Mouse (Mus musculus) hindbrain, embryonic 14.5 days (tissue): ENCODE measurements around the gene Slc9a1. TPM values are rescaled to one million over a fixed set of nuclear protein-coding genes. Genes with fewer than 3 reads are reported as not detected.

Experiments used
- ATAC-seq: fragments of 200-750 bp; cut with Nextera tagmentation; 2 replicates; pipeline ENCODE4 v1.8.0; 2017; ENCODE audit warnings: moderate number of reproducible peaks, mild to moderate bottlenecking, moderate TSS enrichment, moderate library complexity; ENCODE audit not compliant: low FRiP score
- DNase-seq: peaks from one replicate; pipeline ENCODE4 v3.0.0-alpha.2; 2015; ENCODE audit warnings: low spot score
- H3K27ac ChIP-seq: fragments of 300-500 bp; sonication (generic); 2 replicates; pipeline ENCODE4 v1.5.1; 2014; ENCODE audit warnings: mild to moderate bottlenecking, moderate library complexity
- H3K27me3 ChIP-seq: fragments of 300-500 bp; sonication (generic); 2 replicates; pipeline ENCODE4 v1.6.1; 2014; ENCODE audit warnings: mild to moderate bottlenecking, low read length, mixed read lengths; ENCODE audit not compliant: control insufficient read depth, insufficient read depth
- H3K36me3 ChIP-seq: fragments of 300-500 bp; sonication (generic); replicated peaks from 2 replicates; pipeline ENCODE4 v1.6.1; 2014; ENCODE audit not compliant: control insufficient read depth, insufficient read depth
- H3K4me1 ChIP-seq: fragments of 300-500 bp; sonication (generic); replicated peaks from 2 replicates; pipeline ENCODE4 v1.6.1; 2014; ENCODE audit warnings: antibody characterized with exemption, low read length, mixed read lengths; ENCODE audit not compliant: control insufficient read depth, insufficient read depth
- H3K4me2 ChIP-seq: fragments of 300-500 bp; sonication (generic); replicated peaks from 2 replicates; pipeline ENCODE4 v1.6.1; 2014; ENCODE audit warnings: mild to moderate bottlenecking, moderate library complexity
- H3K4me3 ChIP-seq: fragments of 300-500 bp; sonication (generic); replicated peaks from 2 replicates; pipeline ENCODE4 v1.5.1; 2014; ENCODE audit warnings: mild to moderate bottlenecking, low read length
- H3K9ac ChIP-seq: fragments of 300-500 bp; sonication (generic); 2 replicates; pipeline ENCODE4 v1.6.1; 2014
- H3K9me3 ChIP-seq: fragments of 300-500 bp; sonication (generic); 2 replicates; pipeline ENCODE4 v1.6.1; 2016; ENCODE audit warnings: low read length; ENCODE audit not compliant: control insufficient read depth
- WGBS: fragments of 180-500 bp; shearing (Covaris S2); extraction: QIAGEN DNeasy Blood & Tissue Kit; methylation state at CpG from one replicate; pipeline ENCODE4 v1.1.7; 2014; 5-methylcytosine and 5-hydroxymethylcytosine counted together
- polyA plus RNA-seq: library from polyadenylated mRNA; unstranded; fragments of >200 nt; fragmentation: Nextera tagmentation; extraction: Ambion mirVana; gene quantifications from 2 replicates; pipeline ENCODE4 v1.2.1, GENCODE M21; 2014

The Slc9a1 gene
- 8.5 and 9.0 TPM in 2 replicates for polyA plus RNA-seq

DNA sequence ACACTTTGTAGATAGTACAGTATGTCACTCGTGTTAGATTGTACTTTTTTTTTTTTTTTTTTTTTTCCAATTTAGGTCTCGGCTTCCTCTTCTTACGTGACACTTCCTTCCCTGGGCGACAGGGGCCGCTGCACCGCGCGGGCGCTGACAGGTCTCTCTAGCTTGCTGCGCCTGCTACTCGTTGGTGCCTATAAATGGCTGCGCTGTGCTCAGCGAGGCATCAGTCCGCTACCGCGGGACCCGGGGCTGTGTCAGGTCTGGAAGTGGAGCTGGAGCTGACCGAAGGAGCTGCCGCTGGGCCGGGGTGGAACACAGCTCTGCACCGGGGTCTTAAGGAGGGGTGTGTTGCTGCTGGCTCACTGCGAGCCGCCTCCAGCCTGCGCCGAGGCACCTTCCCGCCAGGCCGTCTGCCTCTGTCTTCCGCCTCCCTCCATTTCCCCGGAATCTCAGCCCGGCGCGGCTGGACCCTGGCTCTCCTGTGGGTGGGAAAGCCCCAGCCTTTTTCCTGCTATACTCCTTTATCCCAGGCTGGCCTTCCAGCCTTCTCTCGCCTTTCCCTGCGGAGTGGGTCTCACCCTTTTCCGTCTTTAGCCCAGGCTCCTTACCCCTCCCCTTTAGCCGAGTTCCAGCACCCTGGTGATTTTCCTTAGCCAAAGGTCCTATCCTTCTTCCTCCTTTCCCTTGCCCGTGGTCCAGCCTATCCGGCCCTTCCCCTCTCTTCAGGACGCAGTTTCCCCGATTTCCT, at the start of gene Slc9a1:
Gene Slc9a1 (plus strand): TSS at position 154 of the 745 bp plus-strand sequence.
- DNase-seq: peak; percentile 96
- peak; percentile 97 for ATAC-seq
- H3K4me3 ChIP-seq: peak within 1 kb of the TSS; percentile 69
- peak within 1 kb of the TSS; percentile 88 for H3K9ac ChIP-seq
- peak within 1 kb of the TSS; percentile 85 for H3K27ac ChIP-seq
- no peaks in the 10 kb centered on the region for H3K27me3 ChIP-seq
- WGBS: under 1% methylated on average over 40 of the region's 40 CpGs
- no peaks in the 10 kb centered on the region for H3K36me3 ChIP-seq
- peak within 1 kb of the TSS; percentile 74 for H3K4me2 ChIP-seq
- H3K9me3 ChIP-seq: no peaks in the 10 kb centered on the region
- H3K4me1 ChIP-seq: peaks cover 42% of the 10 kb centered on the region

DNA sequence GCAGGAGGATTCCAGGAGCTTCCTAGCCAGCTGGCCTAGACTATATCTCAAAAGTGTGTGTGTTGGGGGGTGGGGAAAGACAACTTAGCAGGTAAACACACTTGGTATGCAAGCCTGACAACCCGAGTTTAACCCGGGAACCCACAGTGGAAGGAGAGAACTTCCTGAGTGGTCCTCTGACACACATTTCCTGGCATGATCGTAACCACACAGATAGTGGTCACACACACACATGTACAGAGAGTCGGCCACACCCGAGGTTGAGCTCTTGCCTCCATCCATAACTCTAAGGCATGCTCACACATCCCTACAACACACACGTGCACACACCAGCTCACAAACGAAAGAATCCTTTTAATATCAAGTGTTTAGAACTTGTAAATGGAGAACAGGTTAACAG, 41.4 kb upstream of the Slc9a1 start:
- H3K9ac ChIP-seq: no peak overlapping the region

DNA sequence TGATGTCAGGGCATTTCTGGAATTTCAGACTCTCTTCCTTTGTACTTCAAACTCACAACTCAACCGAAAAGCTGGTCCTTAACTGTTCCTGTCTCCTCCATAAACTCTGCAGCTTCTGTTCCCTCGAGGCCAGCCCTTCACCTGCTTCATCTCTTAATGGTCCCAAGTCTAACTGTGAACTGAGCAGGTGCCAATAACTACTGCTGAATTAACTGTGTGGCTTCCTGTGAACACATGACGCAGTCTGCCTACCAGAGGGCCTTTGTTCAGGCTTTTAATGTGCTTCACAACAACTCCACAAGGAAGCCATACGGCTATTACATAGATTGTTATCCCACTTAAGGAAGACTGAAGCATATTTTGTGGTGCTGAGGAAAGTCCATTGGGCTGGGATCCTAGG, 39.2 kb upstream of the Slc9a1 start:
- 82% methylated on average over 4 of the region's 4 CpGs for WGBS
- Histone ChIP-seq H3K27ac (no peak overlapping the region), H3K4me1 (no peaks in the 10 kb centered on the region), H3K9ac (no peak overlapping the region), H3K27me3 (no peaks in the 10 kb centered on the region), H3K4me3 (no peak overlapping the region), H3K36me3 (no peaks in the 10 kb centered on the region), H3K9me3 (no peaks in the 10 kb centered on the region), H3K4me2 (no peak overlapping the region)
- DNase-seq: no peak
- ATAC-seq: no peak

More for the DNA sequence above, 41.4 kb upstream of the Slc9a1 start:
- Histone ChIP-seq H3K27me3 (no peaks in the 10 kb centered on the region), H3K4me2 (no peak overlapping the region), H3K36me3 (peaks cover 5% of the 10 kb centered on the region; the same call in 1 of the 2 replicates), H3K4me3 (no peak overlapping the region), H3K27ac (no peak overlapping the region), H3K4me1 (no peaks in the 10 kb centered on the region), H3K9me3 (no peaks in the 10 kb centered on the region)
- DNase-seq (no peak), ATAC-seq (no peak)
- 89% methylated on average over 7 of the region's 7 CpGs for WGBS

DNA sequence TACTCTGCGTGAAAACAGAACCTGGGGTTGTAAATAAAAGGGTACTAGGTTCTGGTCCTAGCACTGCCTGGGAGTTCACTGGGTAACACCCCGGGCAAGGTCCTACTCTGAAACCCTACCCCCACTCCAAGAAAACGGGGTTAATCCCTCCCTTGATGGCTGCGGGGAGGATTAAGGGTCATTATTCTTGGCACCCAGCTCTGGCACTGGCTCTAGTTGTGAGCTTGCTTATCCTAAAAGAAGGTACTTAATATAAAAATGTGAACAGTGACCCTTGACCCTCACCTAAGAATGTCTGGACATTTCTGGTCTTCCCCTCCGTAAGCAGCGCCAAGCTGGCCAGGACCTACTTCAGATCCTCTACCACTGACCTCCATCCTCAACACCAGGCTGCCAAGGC, 36.2 kb upstream of the Slc9a1 start:
- no peaks in the 10 kb centered on the region for H3K9me3 ChIP-seq
- H3K4me3 ChIP-seq: no peak overlapping the region
- no peak overlapping the region for H3K9ac ChIP-seq
- no peaks in the 10 kb centered on the region for H3K27me3 ChIP-seq
- H3K4me1 ChIP-seq: peaks cover 8% of the 10 kb centered on the region; the same call in 1 of the 2 replicates
- WGBS: 63% methylated on average over 6 of the region's 6 CpGs
- ATAC-seq (no peak), DNase-seq (no peak)
- H3K4me2 ChIP-seq: no peak overlapping the region
- no peak overlapping the region for H3K27ac ChIP-seq
- no peaks in the 10 kb centered on the region for H3K36me3 ChIP-seq

- whole genome bisulfite sequencing: 10% methylated on average over 14 of the region's 14 CpGs
- peaks cover 8% of the 10 kb centered on the region; the same call in 1 of the 2 replicates for H3K4me1 ChIP-seq
- DNase-seq: no peak
- H3K36me3 ChIP-seq: no peaks in the 10 kb centered on the region
- ATAC-seq: no peak
- peak overlapping the region; percentile 97 for H3K4me3 ChIP-seq
- H3K9me3 ChIP-seq: no peaks in the 10 kb centered on the region
- peak overlapping the region; percentile 92 for H3K9ac ChIP-seq
- no peak overlapping the region for H3K27ac ChIP-seq
- peak overlapping the region; percentile 86 for H3K4me2 ChIP-seq
- no peaks in the 10 kb centered on the region for H3K27me3 ChIP-seq
These were observed 31.5 kb upstream of the Slc9a1 start for GRCm38 (mm10) chr4:133337833-133338520.

DNA sequence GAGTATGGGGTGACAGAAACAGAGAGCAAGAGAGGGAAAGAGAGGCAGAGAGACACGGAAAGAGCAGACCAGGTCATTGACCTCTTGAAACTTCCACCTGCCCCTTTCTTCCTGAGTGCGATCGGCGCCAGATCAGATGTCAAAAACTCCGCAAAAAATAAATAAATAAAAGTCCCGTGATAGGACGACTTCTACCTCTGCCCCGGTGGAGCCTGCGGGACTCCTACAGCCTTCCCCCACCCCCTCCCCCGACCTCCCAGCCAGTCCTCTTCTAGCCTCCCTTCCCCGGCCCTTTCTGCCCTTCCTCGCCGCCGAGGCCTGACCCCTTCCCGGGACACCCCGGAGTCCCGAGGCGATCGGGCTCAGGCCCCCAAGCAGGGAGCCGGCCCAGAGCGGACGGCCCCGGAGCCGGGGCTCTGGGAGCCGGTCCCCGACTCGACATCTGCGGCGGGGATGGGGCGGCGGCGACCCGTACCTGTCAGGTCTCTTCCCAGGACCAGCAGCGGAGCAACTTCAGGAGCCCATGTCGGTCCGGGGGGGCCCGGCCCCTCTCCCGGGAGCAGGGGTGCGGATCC, 30.9 kb upstream of the Slc9a1 start:
- no peaks in the 10 kb centered on the region for H3K9me3 ChIP-seq
- peak overlapping the region; percentile 83 for H3K27ac ChIP-seq
- no peak for ATAC-seq
- no peaks in the 10 kb centered on the region; the same call in 1 of the 2 replicates for H3K27me3 ChIP-seq
- WGBS: under 1% methylated on average over 35 of the region's 39 CpGs
- DNase-seq: no peak
- peaks cover 8% of the 10 kb centered on the region; the same call in 1 of the 2 replicates for H3K4me1 ChIP-seq
- H3K4me3 ChIP-seq: peak overlapping the region; percentile 97
- H3K4me2 ChIP-seq: peak overlapping the region; percentile 86
- peak overlapping the region; percentile 92 for H3K9ac ChIP-seq
- no peaks in the 10 kb centered on the region for H3K36me3 ChIP-seq

- Histone ChIP-seq H3K36me3 (no peaks in the 10 kb centered on the region), H3K4me3 (peak overlapping the region; percentile 97), H3K9ac (peak overlapping the region; percentile 92), H3K4me1 (peaks cover 8% of the 10 kb centered on the region; the same call in 1 of the 2 replicates), H3K4me2 (peak overlapping the region; percentile 86), H3K9me3 (no peaks in the 10 kb centered on the region), H3K27ac (peak overlapping the region; percentile 83), H3K27me3 (no peaks in the 10 kb centered on the region; the same call in 1 of the 2 replicates)
- 1% methylated on average over 59 of the region's 60 CpGs for WGBS
- peak; percentile 99 for DNase-seq
- peak; percentile 98 for ATAC-seq
These were observed 30.3 kb upstream of the Slc9a1 start for GRCm38 (mm10) chr4:133339148-133339749.

DNA sequence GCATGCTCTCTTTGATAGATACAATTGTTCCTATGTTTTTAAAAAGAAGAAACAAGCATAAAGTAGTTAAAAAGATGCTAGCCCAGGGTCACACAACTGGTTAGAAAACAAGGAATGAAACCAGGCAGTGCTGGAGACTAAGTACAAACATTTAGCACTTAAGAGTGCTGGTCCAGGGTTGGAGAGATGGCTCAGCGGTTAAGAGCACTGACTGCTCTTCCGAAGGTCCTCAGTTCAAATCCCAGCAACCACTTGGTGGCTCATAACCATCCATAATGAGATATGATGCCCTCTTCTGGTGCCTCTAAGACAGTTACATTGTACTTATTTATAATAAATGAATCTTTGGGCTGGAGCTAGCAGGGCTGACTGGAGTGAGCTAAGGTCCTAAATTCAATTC, 29.3 kb upstream of the Slc9a1 start:
- H3K4me2 ChIP-seq: no peak overlapping the region
- no peaks in the 10 kb centered on the region for H3K36me3 ChIP-seq
- WGBS: 84% methylated on average over 2 of the region's 2 CpGs
- H3K9me3 ChIP-seq: no peaks in the 10 kb centered on the region
- no peak overlapping the region for H3K9ac ChIP-seq
- H3K27ac ChIP-seq: no peak overlapping the region
- ATAC-seq (no peak), DNase-seq (no peak)
- H3K27me3 ChIP-seq: no peaks in the 10 kb centered on the region; the same call in 1 of the 2 replicates
- H3K4me3 ChIP-seq: no peak overlapping the region
- peaks cover 8% of the 10 kb centered on the region; the same call in 1 of the 2 replicates for H3K4me1 ChIP-seq

DNA sequence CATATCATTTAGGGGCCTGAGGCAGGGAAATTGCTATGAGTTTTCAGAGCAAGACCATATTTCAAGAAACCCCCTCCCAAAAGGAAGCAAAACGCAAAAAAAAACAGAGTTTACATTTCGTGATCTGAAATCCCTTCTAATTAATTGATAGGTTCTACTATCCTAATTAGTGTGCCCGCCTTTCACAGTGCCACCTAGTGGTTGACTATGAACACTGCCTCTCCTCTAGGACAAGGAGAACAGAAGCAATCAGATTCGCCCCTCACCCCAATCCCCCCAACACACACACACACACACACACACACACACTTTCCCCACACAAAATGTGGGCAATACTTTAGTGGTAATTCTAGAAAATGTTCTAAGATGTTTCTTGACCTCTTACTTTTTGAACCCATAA, 25.4 kb upstream of the Slc9a1 start:
- no peak overlapping the region for H3K27ac ChIP-seq
- no peak overlapping the region for H3K9ac ChIP-seq
- H3K4me1 ChIP-seq: no peaks in the 10 kb centered on the region
- H3K27me3 ChIP-seq: no peaks in the 10 kb centered on the region; the same call in 1 of the 2 replicates
- no peak overlapping the region for H3K4me2 ChIP-seq
- WGBS: 3% methylated on average over 4 of the region's 4 CpGs
- no peak for ATAC-seq
- DNase-seq: peak; percentile 51
- no peaks in the 10 kb centered on the region for H3K9me3 ChIP-seq
- H3K4me3 ChIP-seq: no peak overlapping the region
- H3K36me3 ChIP-seq: no peaks in the 10 kb centered on the region
